Mouse (Mus musculus) CH12.LX (cell line): Measurements from ENCODE around the gene Gm28047. TPM values are rescaled to one million over a fixed set of nuclear protein-coding genes. Genes with fewer than 3 reads are reported as not detected.

Experiments
- DNase-seq: peaks from one replicate; pipeline ENCODE4 v3.0.0-alpha.2; 2013; ENCODE audit errors: extremely low read depth
- H3K27ac ChIP-seq: 2 replicates; pipeline ENCODE4 v1.5.1; 2012; ENCODE audit warnings: low read depth, mild to moderate bottlenecking, control low read depth, moderate library complexity; ENCODE audit not compliant: insufficient read depth
- H3K27me3 ChIP-seq: replicated peaks from 2 replicates; pipeline ENCODE3; 2012; ENCODE audit warnings: inconsistent platforms
- H3K36me3 ChIP-seq, 2 experiments: replicated peaks in 1 of 2; 2 replicates each; pipeline versions ENCODE3 to v1.6.1; 2012; ENCODE audit warnings: inconsistent platforms in 1 of 2, low read length in 1 of 2, mild to moderate bottlenecking in 1 of 2, mixed read lengths in 1 of 2, moderate library complexity in 1 of 2; ENCODE audit not compliant: control insufficient read depth in 1 of 2, insufficient read depth in 1 of 2
- H3K4me1 ChIP-seq, 2 experiments: 2 replicates each; pipeline ENCODE4 v1.6.1; 2012; ENCODE audit warnings: inconsistent platforms in 1 of 2, moderate library complexity in 1 of 2; ENCODE audit not compliant: insufficient read depth in 2 of 2, control insufficient read depth in 1 of 2
- H3K4me2 ChIP-seq: 2 replicates; pipeline ENCODE4 v1.6.1; 2012; ENCODE audit warnings: low read depth, mild to moderate bottlenecking, control low read depth; ENCODE audit not compliant: poor library complexity, insufficient read depth, severe bottlenecking
- H3K4me3 ChIP-seq, 3 experiments: fragments of 150-350 bp in 1 of 3; sonication (generic) in 1 of 3; replicated peaks in 1 of 3; 2 replicates each; pipeline versions ENCODE3 to v1.5.1; 2011 to 2012; ENCODE audit warnings: low read depth in 2 of 3, low read length in 2 of 3, mild to moderate bottlenecking in 2 of 3, moderate library complexity in 2 of 3, control low read depth in 1 of 3, improper control_type of control experiment in 1 of 3, inconsistent platforms in 1 of 3, mixed read lengths in 1 of 3; ENCODE audit not compliant: poor library complexity in 1 of 3
- H3K79me2 ChIP-seq: replicated peaks from 2 replicates; pipeline ENCODE4 v1.6.1; 2012; ENCODE audit warnings: mild to moderate bottlenecking, moderate library complexity; ENCODE audit not compliant: control insufficient read depth, poor library complexity, insufficient read depth, severe bottlenecking; ENCODE audit errors: extremely low read depth
- H3K9ac ChIP-seq: 2 replicates; pipeline ENCODE4 v1.6.1; 2012; ENCODE audit warnings: low read depth, mild to moderate bottlenecking, control low read depth, moderate library complexity; ENCODE audit not compliant: insufficient read depth
- H3K9me3 ChIP-seq: replicated peaks from 2 replicates; pipeline ENCODE3; 2012; ENCODE audit warnings: low read length, inconsistent platforms, mixed read lengths
- BHLHE40 ChIP-seq: IDR thresholded peaks from 2 replicates; pipeline ENCODE4 v1.6.1; 2011; ENCODE audit warnings: mild to moderate bottlenecking, low read depth, low read length, improper control_type of control experiment
- CHD2 ChIP-seq: IDR thresholded peaks from 2 replicates; pipeline ENCODE4 v1.6.1; 2011; ENCODE audit warnings: low read length, improper control_type of control experiment
- CTCF ChIP-seq, 2 experiments: IDR thresholded peaks in 1 of 2; conservative IDR thresholded peaks in 1 of 2; 2 replicates each; pipeline ENCODE4 v1.5.1; 2011 to 2012; ENCODE audit warnings: low read depth in 2 of 2, low read length in 2 of 2, improper control_type of control experiment in 1 of 2, inconsistent platforms in 1 of 2, mild to moderate bottlenecking in 1 of 2, moderate library complexity in 1 of 2
- E2F4 ChIP-seq: IDR thresholded peaks from 2 replicates; pipeline ENCODE4 v1.6.1; 2011; ENCODE audit warnings: low read depth, low read length, improper control_type of control experiment; ENCODE audit not compliant: insufficient replicate concordance
- EP300 ChIP-seq: IDR thresholded peaks from 2 replicates; pipeline ENCODE4 v1.6.1; 2011; ENCODE audit warnings: low read length, improper control_type of control experiment
- GABPA ChIP-seq: IDR thresholded peaks from 2 replicates; pipeline ENCODE4 v1.6.1; 2012; ENCODE audit warnings: low read depth, low read length, improper control_type of control experiment, inconsistent platforms; ENCODE audit not compliant: insufficient replicate concordance
- HCFC1 ChIP-seq: IDR thresholded peaks from 2 replicates; pipeline ENCODE4 v1.6.1; 2012; ENCODE audit warnings: low read depth, mild to moderate bottlenecking, inconsistent platforms, low read length, improper control_type of control experiment
- IRF4 ChIP-seq: IDR thresholded peaks from 2 replicates; pipeline ENCODE4 v1.6.1; 2014; ENCODE audit warnings: low read depth, mild to moderate bottlenecking, inconsistent platforms, low read length, improper control_type of control experiment
- JUN ChIP-seq: IDR thresholded peaks from 2 replicates; pipeline ENCODE4 v1.6.1; 2011; ENCODE audit warnings: low read depth, mild to moderate bottlenecking, low read length, improper control_type of control experiment, moderate library complexity; ENCODE audit not compliant: insufficient read depth
- JUND ChIP-seq: conservative IDR thresholded peaks from 2 replicates; pipeline ENCODE4 v1.6.1; 2011; ENCODE audit warnings: low read depth, low read length, improper control_type of control experiment
- MAFK ChIP-seq: IDR thresholded peaks from 2 replicates; pipeline ENCODE4 v1.6.1; 2011; ENCODE audit warnings: low read length, improper control_type of control experiment; ENCODE audit not compliant: insufficient replicate concordance
- MAZ ChIP-seq: IDR thresholded peaks from 2 replicates; pipeline ENCODE4 v1.6.1; 2012; ENCODE audit warnings: low read depth, mild to moderate bottlenecking, inconsistent platforms, low read length, improper control_type of control experiment, moderate library complexity
- MEF2A ChIP-seq: IDR thresholded peaks from 2 replicates; pipeline ENCODE4 v1.6.1; 2014; ENCODE audit warnings: low read depth, mild to moderate bottlenecking, inconsistent platforms, low read length, improper control_type of control experiment, borderline replicate concordance
- MYC ChIP-seq: IDR thresholded peaks from 2 replicates; pipeline ENCODE4 v1.6.1; 2011; ENCODE audit warnings: low read depth, mild to moderate bottlenecking, improper control_type of control experiment, low read length
- NELFE ChIP-seq: IDR thresholded peaks from 2 replicates; pipeline ENCODE4 v1.6.1; 2011; ENCODE audit warnings: low read depth, low read length, improper control_type of control experiment
- NRF1 ChIP-seq: IDR thresholded peaks from 2 replicates; pipeline ENCODE4 v1.6.1; 2014; ENCODE audit warnings: low read depth, mild to moderate bottlenecking, inconsistent platforms, low read length, improper control_type of control experiment, moderate library complexity
- PAX5 ChIP-seq: IDR thresholded peaks from 2 replicates; pipeline ENCODE4 v1.6.1; 2012; ENCODE audit warnings: low read length, inconsistent platforms, mixed read lengths
- POLR2AphosphoS2 ChIP-seq: IDR thresholded peaks from 2 replicates; pipeline ENCODE4 v1.6.1; 2011; ENCODE audit warnings: low read depth, low read length, improper control_type of control experiment
- RAD21 ChIP-seq: IDR thresholded peaks from 2 replicates; pipeline ENCODE4 v1.6.1; 2011; ENCODE audit warnings: low read depth, mild to moderate bottlenecking, low read length, improper control_type of control experiment, moderate library complexity
- RCOR1 ChIP-seq: conservative IDR thresholded peaks from 2 replicates; pipeline ENCODE4 v1.6.1; 2012; ENCODE audit warnings: low read depth, mild to moderate bottlenecking, inconsistent platforms, low read length, improper control_type of control experiment
- SIN3A ChIP-seq: IDR thresholded peaks from 2 replicates; pipeline ENCODE4 v1.6.1; 2012; ENCODE audit warnings: low read length, improper control_type of control experiment, inconsistent platforms
- SMC3 ChIP-seq: IDR thresholded peaks from 2 replicates; pipeline ENCODE4 v1.6.1; 2011; ENCODE audit warnings: low read depth, low read length, improper control_type of control experiment
- TBP ChIP-seq: conservative IDR thresholded peaks from 2 replicates; pipeline ENCODE4 v1.6.1; 2011; ENCODE audit warnings: low read depth, low read length, improper control_type of control experiment
- UBTF ChIP-seq: IDR thresholded peaks from 2 replicates; pipeline ENCODE4 v1.6.1; 2012; ENCODE audit warnings: low read depth, mild to moderate bottlenecking, inconsistent platforms, low read length, improper control_type of control experiment, moderate library complexity
- USF1 ChIP-seq: IDR thresholded peaks from 2 replicates; pipeline ENCODE4 v1.6.1; 2014; ENCODE audit warnings: low read depth, mild to moderate bottlenecking, inconsistent platforms, low read length, improper control_type of control experiment
- ZC3H11A ChIP-seq: IDR thresholded peaks from 2 replicates; pipeline ENCODE4 v1.6.1; 2012; ENCODE audit warnings: low read depth, mild to moderate bottlenecking, inconsistent platforms, low read length, improper control_type of control experiment
- ZKSCAN1 ChIP-seq: IDR thresholded peaks from 2 replicates; pipeline ENCODE4 v1.6.1; 2012; ENCODE audit warnings: low read depth, inconsistent platforms, low read length, improper control_type of control experiment, borderline replicate concordance
- ZMIZ1 ChIP-seq: IDR thresholded peaks from 2 replicates; pipeline ENCODE4 v1.6.1; 2012; ENCODE audit warnings: low read depth, mild to moderate bottlenecking, inconsistent platforms, low read length, improper control_type of control experiment
- dilution Hi-C: fragments of 300-500 bp; cut with MboI; formaldehyde crosslinking; loops from 2 replicates; pipeline ENCODE4 v1.14.3; 2020; ENCODE audit warnings: low sequenced_read_pairs; ENCODE audit not compliant: extremely low pct_unique_long_range_greater_than_20kb, extremely low pct_ligation_motif_present
- in situ Hi-C: fragments of 300-500 bp; cut with MboI; formaldehyde crosslinking; loops from 3 replicates; pipeline ENCODE4 v1.14.3; 2019; ENCODE audit warnings: low sequenced_read_pairs, low pct_ligation_motif_present, low pct_unique_long_range_greater_than_20kb, mixed read lengths
- polyA plus RNA-seq: library from polyadenylated mRNA; unstranded; fragments of >175 nt; gene quantifications from 2 replicates; pipeline ENCODE4 v1.2.1, GENCODE M21; 2012; ENCODE audit warnings: low read depth; ENCODE audit not compliant: insufficient read length
- total RNA-seq, 2 experiments: library from RNA; depleted of rRNA; stranded (reverse); fragments of 300-350 nt in 1 of 2; fragments of >200 nt in 1 of 2; gene quantifications; 2 replicates each; pipeline ENCODE4 v1.2.3; 2012 to 2014

The Gm28047 gene
- total and polyA plus RNA-seq, 3 experiments, result not detected

DNA sequence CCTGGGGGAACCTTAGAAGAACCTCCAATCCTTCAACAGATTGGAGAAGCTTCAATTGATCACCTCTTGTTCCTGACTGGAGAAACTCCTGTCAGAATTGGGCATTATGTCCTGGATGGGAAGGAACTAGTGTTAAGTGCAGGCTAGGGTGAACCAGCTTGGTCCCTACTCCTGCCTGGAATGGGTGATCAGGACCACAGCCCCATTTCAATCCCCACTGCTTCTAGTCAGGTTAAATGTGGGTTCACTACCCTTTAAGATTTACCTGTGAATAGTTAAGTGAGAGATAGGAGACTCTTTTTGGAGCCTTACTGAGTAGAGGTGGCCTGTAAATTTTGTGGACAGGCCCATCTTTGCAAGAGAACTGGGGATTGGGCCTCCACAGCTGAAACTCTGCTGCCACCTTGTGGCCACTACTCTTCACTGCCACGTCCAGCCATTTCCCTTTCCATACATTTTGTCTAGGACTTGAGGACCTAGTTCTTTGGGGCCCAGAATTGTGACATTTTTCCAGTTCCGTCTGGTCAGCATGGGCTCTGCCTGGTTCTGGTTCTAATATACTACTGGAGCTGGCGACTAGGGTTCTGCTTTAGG is 99.9 kb downstream of the Gm28047 start, which contains the start of gene Npff:
Npff (minus strand) TSS at position 51 of the 594 bp plus-strand sequence.
- Histone ChIP-seq H3K4me2 (no peak within 1 kb of the TSS), H3K9ac (no peak within 1 kb of the TSS), H3K9me3 (no peaks in the 10 kb centered on the region), H3K27me3 (no peaks in the 10 kb centered on the region), H3K79me2 (no peaks in the 10 kb centered on the region), H3K4me1 (peaks cover 0 to 21% of the 10 kb centered on the region in 2 experiments; a peak in 2 of 4 replicates), H3K36me3 (peaks cover 48 to 91% of the 10 kb centered on the region in 2 experiments), H3K27ac (no peak within 1 kb of the TSS), H3K4me3 (no peak within 1 kb of the TSS)
- TF ChIP-seq PAX5 (no peak), BHLHE40 (no peak), USF1 (no peak), JUN (no peak), ZMIZ1 (no peak), RAD21 (peak; percentile 98), SMC3 (peak; percentile 88), TBP (no peak), MYC (no peak), CTCF (conservative IDR thresholded peaks at IDR 0.05 in 1 of 2, IDR thresholded peaks at IDR 0.05 in 1 of 2; ENCODE audit: low read depth in 2 of 2, low read length in 2 of 2) (peak; percentile 96), IRF4 (0 out of 2 replicates have a peak, but pooled peaks have one; percentile 31), ZKSCAN1 (no peak), MEF2A (no peak), E2F4 (no peak), JUND (no peak), MAZ (peak; percentile 47; the same call in 1 of the 2 replicates), MAFK (no peak), HCFC1 (peak; percentile 23; the same call in 1 of the 2 replicates), NRF1 (no peak), ZC3H11A (0 out of 2 replicates have a peak, but pooled peaks have one; percentile 27), RCOR1 (no peak), SIN3A (0 out of 2 replicates have a peak, but pooled peaks have one; percentile 42), UBTF (no peak), CHD2 (no peak), EP300 (no peak), POLR2AphosphoS2 (no peak; the same call in 1 of the 2 replicates), NELFE (peak; percentile 37; the same call in 1 of the 2 replicates), GABPA (no peak)
- in situ Hi-C loops, result no loop called here
- DNase-seq, result peak; percentile 85
- dilution Hi-C loops, result no loop called here
